Mouse (Mus musculus): ENCODE measurements around the gene 4930503B20Rik. TPM values are rescaled to one million over a fixed set of nuclear protein-coding genes. Genes with fewer than 3 reads are reported as not detected.

4930503B20Rik gene
- total RNA-seq, 2 experiments from 2014 or later: 0.14 TPM

DNA sequence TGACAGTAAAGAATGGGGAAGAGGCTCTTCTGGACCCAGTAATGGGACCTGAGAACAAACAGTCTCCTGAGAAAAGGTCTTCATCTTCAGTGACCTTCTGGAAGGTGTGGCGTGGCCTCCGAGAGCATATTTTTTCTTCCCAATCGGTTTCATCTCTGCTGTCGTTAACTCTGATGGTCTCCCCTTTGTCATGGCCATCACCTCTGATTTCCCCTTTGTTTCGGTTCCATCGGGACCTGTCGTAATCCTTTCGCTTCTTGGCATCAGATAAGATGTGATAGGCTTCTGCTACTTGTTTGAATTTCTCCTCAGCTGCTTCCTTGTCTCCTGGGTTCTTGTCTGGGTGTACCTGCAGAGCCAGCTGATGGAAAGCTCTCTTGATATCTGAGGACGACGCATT lies 401 bp downstream of the 4930503B20Rik start:
- no peak for DNase-seq

DNA sequence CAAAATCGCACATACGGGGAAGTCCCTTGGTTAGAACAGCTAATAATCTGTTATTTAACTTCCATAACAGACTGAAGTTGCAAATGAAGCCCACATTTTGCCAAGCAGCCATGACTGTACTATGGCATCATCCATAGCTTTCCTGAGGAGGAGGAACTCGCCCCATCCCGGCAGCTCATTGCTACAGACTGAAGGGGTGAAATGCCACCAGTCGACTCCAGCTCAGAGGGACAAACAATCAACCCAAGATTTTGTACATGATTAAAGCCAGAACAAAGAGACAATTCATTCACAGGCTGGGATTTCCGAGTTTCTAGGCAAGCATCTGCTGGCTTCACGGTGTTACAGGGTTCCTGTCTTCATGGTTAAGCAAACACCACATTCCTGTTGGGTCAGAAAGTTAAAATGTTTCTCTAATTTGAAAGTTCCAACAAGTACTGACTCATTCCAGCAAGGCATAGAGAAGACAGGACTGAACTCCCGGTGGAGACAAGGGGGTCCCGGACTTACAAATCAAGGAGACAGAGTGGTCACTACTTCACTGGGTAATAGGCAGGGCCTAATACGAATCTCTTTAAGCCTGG lies 1.7 kb downstream of the 4930503B20Rik start:
- DNase-seq: no peak

DNA sequence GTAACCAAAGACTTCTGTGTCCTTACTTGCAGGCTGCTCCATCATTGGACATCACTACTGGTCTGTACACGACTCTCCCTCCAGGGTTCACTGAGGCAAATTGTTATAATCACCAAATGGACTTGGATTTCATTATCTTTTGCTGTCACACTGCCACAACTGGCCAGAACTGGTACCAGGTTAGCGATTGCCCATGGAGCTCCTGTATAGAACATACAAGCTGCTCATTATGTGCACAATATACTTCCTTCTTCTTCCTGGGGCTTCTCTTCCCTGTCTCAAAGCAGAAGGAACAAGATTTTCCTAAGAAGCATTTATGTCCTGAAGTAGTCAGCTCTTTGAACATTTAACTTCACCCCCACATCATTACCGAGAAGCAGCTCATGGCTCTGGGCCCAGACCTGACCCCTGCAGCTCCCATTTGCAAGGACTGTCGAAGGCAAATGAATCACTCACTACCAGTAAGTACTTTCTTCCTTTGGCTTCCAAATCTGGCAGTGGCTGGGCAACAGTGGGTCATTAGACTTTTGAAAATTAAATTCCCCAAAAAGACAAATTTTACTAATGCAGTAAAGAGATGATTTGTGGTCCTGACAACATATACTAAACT lies 9.2 kb downstream of the 4930503B20Rik start:
- DNase-seq: no peak

DNA sequence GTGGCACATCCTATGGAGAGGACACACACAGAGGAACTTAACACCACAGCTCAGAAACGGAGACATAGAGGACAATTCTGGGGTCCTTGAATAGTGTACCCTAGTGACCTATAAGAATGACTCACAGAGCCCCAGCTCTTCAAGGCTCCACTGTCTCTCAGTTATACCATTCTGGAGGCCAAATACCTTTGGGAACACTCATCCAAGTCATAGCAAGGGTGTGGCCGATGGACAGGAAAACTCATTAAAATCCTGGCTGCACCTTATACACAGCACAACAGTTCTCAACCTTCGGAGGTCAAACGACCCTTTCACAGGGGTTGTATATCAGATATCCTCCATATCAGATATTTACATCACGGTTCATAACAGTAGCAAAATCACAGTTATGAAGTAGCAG lies 18.6 kb downstream of the 4930503B20Rik start:
- no peak for DNase-seq

DNA sequence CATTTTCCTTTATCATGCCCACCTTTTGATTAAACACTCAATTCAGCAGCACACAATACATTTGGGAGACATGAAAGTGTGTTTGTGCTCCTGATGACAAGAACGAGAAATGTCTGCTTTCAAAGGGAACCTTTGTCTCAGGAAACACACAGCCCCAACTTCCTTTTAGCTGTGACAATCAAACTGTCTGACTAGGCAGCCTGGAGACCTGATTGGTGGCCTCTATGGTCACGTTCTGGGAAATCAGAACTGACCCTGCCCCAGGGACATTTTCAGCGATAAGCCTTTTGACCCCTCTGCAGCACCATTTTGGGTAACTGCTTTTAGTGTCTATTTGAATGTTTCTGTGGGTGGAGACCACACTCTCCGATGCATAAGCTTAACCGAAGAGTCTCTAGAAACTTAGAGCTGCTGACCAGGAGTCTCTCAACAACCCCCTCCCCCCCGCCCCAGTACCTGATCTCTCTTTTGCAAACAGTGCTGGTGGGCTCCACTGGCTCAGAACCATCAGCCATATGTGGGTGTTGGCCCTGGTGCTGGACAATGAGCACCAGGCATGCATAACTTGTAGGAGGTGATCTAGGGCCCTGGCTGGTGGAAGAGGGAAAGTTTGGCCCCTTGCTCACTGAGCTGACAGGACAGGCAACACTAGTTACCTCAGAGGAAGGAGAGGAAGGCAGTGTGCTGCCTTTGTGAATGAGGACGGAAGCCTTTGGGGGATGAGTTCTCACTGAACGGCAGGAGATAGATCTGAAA lies 22.7 kb downstream of the 4930503B20Rik start:
- DNase-seq: no peak

DNA sequence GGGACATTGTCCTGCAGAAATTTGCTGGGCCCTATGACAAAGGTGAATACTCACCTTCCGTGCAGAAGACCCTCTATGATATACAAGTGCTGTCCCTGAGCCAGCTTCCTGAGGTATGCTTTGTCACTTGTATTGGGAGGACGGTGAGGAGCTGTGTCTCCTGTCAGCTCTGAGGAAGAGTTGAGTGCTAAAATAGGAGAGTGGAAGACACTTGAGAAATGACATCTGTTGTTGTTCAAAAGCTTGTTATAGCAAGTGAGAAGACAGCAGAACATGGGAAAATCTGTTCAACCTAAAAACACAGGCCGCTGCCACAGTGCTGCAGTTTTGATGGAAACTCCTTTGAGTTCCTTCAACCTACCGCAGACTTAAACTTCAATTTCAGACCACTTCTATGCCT lies 25.4 kb downstream of the 4930503B20Rik start:
- DNase-seq: no peak

DNA sequence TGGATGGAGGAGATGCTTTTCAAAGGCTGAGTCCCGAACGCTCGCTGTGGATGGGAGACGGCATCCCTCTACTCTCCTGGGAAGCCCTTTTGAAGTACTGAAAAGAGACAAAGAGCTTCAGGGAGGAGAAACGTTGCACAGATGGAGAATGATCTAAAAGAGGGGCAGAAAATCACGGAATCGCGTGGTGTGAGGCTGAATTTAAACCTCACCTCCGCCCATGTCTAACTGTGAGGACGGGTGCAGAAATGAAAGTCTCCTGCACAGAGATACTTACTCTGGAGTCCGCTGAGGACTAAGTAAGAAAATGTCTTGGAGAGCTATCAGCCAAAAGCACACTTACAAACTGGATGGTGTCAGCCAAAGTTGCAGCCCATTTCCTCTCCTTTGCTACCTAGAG lies 29.2 kb downstream of the 4930503B20Rik start:
- DNase-seq: no peak

DNA sequence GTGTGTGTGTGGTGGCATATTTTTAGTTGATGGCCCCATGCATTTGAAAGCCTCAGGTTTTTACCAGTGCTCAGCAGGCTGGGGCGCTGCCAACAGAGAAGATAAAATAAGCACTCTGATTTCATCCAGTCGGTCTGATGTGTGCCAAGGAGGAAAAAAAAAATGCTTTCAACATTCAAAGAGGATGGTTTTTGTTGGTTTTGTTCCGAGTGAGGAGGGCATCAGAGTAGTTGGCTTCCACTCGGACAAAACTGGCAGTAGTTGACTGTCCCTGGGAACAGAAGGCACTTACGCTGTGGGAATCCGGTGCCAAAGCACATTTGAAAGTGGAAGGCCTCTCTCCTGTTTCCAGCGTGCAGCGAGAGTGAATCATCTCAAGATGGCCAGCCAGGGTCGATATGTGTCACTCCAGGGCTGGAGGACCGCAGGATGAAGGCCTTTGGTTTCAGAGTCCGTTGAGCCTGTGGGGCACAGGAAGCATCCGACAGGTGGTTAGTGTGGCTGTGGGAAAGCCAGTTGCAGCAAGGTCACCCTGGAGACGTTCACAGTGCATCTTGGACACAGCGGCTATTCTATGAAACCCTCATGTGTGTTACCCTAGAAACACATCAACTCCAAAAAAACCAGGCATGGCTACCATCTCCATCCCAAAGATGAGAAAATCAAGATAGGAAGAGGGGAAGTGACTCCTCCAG lies 30.4 kb downstream of the 4930503B20Rik start:
- peak; percentile 54 for DNase-seq

DNA sequence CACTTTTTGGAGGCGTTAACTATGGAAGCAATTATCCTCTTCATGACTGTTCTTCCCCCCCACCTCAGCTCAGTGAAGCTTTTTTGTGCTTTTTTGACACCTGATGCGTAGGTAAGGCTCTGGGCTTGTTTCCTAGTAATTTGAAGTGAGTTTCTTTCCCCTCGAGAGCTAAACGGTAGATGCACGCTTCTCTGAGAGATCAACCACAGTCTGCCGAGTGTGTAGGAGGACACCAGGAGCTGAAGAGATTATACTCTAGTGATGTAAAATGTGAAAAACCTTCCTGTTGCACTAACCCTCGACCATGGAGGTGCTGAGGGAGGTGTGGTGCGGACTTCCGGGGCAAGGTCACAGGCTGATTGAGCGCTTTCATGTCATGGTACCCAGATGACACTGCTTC lies 31.0 kb downstream of the 4930503B20Rik start:
- DNase-seq: no peak

DNA sequence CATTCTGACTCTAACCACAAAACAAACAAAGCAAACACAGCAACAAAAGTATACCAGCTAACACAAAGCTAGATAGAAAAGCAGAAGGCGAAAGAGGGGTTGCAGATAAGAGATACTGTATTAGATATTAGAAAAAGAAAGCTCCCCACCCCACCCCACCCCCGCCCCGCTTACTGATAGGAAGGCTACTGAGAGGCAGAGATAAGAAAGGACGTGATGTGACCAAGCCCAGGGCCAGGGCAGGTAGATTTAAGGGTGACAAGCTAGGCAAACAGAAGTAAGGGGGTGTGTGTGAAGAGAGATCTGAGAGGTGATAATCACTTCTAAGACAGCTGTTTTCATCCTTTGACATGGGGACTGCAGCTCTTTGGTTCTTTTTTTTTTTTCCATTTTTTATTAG lies 32.8 kb downstream of the 4930503B20Rik start:
- DNase-seq: no peak

DNA sequence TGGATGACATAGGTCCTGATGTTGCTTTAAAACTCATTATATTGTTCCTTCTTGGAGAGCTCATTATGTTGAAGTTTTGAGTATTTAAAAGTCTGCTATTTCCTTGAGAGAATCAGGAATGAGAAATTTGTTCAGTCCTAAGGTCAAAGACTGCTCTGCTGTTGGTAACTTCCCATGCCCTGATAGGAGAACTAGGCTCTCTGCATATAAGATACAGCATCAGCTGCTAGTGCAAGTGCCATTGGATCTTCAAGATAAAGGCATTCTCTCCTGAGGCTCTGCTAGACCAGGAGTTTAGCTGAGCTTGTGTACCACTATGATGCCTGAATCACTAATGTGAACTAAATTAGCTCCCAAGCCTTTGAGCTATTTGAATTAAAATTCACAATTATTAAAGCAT lies 33.2 kb downstream of the 4930503B20Rik start:
- DNase-seq: no peak

DNA sequence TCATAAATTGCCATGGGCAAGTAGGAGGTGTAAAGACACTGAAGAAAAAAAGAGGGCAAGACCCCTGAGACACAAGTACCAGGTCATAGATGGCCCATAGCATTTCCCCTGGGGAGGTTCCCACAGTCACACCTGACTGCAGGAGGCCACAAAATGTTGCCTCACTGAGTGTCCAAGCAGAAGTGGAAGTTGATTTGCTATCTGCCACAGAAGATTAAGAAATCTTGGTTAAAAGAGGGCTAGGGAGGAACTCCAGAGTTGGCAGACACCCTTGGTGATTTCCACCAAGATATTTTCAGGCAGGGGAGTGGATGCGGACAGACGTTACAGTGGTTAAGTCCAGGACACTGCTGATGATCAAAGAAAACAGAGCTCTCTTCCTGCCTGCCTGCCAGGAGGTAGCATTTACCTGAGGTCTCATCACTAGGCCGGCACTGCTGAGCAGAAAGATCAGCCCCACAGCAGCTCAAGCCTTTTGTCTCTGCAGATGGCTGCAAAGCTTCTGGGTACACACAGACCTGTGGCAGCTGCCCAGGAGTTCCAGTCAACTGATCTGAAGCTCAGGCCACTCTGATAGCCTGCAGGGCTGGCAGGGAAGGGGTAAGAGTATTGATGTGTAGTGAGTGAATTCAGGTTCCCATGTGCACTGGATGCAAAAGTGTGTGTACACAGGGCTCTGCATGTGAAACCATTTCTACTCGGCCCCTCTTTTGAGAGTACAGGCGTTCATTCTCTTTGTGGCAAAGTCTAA lies 34.4 kb downstream of the 4930503B20Rik start:
- DNase-seq: no peak

DNA sequence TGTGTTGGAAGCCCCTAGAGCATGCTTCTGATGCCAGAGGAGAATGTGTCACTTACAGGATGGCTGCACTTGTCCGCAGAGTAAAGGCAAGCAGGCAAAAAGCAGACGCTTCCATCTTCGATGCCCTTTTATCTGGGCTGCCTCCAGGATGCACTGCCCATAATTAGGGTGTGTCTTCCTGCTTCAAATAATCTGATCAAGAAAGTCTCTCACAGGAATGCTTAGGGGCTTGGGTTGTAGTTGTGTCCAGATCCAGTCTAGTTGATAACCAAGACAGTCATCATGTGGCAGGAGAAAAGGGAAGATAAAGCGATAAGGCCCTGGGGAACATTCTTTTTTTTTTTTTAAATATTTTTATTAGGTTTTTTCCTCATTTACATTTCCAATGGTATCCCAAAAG lies 35.6 kb downstream of the 4930503B20Rik start, which contains the start of gene Dnase2b:
Dnase2b (minus strand) TSS at position 101 of the 400 bp plus-strand sequence.
- DNase-seq: no peak

DNA sequence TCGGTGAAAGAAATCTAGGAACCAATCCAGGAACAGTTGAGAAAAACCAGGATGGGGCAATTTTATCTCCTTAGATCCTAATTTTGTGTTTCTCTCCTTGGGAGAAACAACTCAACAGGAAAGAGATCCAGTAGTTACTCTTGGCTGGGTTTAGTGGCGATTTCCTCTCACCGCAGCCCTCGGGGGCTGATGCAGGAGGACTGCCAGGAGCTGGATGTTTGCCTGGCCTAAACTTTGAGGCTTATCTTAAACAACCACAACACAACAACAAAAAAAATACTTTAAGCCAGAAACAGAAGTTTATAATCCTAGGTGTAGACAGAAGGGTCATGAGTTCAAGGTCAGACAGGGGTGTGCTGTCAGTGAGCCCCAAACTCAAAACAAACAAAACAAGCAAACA lies 39.3 kb downstream of the 4930503B20Rik start:
- peak; percentile 31 for DNase-seq

DNA sequence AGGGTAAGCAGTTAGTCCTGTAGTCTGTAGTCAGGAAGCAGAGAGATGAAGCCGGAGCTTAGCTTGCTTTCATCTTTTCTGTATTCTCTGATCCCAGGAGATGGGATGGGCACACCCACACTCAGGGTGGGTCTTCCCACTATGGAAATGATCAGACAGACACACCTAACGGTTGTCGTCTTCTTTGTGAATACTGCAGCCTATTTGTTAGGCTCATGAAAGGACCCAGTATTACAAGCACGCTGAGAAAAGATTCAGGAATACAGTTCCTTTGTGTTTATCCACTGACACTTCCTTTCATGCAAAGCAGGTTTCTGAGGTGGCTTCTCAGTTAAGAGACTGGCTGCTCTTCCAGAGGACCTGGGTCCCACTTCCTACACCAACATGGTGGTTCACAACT lies 39.9 kb downstream of the 4930503B20Rik start:
- no peak for DNase-seq

DNA sequence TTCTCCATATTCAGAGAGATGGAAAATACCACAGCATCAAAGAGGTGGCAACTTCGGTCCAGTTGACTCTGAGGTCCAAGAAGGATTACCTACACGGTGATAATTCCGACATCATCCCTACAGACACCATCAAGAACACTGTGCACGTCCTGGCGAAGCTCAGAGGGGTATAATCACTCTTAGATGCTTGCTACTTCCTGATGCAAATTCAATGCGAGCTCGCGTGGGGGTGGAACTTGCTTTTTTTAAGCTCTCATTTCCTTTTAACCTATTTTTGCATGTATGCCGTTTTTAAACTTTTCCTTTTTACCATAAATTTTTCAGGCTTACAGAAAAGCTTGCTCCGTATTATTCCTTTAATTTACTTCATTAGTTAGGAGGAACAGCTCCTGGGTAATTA lies 40.8 kb downstream of the 4930503B20Rik start:
- no peak for DNase-seq

DNA sequence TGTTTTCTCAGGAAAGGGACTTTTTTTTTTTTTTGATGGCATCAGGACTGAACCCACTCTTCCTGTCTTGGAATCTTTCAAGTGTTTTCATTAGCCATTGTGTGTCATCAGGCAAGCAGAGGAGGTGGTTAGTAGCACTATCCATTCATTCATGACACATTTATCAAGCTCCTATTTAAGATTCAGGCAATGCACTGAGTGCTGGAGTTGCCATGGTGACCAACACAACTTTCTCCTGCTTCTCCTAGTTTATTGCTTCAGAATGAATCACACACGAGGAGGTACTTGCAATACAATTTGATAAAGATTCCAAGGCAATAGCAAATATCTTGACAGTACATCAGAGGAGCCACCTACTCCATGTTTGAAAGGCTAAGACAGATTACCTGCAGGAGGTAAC lies 43.7 kb downstream of the 4930503B20Rik start:
- no peak for DNase-seq

DNA sequence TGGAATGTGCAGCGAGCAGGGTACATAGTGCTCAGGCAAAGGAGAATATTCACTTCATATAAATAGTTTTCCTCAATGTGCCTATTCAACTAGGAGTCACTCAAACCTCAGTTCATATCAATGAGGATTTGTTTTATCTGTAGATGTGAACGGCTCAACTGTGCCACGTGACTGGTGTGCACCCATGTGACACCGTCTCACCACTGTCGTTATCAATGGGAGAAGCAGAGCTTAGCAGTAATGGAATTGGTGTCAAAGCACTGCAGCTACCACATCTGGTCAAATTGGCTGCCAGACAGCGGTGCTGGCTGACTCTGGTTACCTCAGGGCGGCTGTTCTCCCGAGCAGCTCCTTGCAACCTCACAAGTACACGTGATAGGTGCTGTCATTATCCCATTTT lies 46.5 kb downstream of the 4930503B20Rik start:
- no peak for DNase-seq

DNA sequence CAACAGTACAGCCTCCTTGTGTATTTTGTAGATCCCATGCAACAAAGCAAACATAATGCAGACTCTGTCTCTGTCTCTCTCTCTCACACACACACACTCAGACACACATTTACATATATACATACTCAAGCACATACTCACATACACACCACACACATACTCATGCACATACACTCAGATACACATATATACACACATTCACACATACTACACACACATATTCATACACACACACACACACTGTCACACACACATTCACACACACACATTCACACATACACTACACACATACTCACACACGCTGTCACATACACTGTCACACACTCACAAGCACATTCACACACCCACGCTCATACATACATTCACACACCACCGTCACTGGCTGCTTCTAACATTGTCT lies 48.6 kb downstream of the 4930503B20Rik start:
- no peak for DNase-seq

DNA sequence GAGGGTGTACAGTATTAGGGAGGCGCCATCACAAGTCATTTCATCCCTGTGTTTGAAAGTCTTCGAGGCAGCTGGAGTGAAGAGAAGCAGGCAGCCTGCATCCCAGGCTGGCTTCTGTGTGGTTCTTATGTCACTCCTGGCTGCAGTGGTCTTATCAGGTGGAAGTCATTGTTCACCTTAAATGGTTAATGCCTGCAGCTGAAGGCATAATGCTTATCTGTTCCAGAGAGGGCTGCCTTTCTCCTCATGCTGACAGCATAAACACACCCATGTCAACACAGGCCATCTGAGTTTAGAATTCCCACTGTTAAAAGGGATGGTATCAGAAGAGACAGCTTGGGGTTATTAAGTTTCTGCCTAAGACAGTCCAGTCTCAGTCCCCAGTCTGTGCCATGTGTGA lies 49.9 kb downstream of the 4930503B20Rik start:
- DNase-seq: no peak

DNA sequence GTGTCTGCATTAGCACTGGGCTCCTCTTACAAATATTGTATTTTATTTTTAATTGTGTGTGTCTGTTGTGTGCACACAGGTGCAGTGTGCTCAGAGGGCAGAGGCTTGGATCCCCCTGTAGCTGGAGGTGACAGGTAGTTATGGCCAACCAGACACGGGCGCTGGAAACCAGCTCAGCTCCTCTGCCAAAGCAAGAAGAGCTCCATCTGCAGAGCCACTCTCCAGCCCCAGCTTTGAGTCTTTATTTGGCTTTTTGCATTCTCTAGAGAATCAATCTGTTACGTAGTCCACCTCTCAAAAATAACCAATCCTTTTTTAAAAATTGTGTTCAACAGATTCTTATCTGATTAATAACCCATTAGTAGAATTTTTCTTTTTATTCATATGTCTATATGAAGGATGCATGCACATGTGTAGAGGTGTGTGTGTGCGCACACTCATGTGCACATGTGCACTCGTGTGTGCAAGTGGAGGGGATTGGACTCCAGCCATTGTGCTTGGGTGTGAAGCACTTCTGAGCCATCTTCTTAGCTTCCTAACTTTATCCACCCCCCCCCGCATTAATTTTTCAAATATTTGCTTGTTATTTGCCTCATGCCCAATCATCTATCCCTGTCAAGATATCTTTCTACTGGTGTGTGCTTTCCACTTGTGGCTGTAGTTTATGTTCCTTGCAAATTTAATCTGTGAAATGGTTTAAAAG lies 51.8 kb downstream of the 4930503B20Rik start:
- no peak for DNase-seq

DNA sequence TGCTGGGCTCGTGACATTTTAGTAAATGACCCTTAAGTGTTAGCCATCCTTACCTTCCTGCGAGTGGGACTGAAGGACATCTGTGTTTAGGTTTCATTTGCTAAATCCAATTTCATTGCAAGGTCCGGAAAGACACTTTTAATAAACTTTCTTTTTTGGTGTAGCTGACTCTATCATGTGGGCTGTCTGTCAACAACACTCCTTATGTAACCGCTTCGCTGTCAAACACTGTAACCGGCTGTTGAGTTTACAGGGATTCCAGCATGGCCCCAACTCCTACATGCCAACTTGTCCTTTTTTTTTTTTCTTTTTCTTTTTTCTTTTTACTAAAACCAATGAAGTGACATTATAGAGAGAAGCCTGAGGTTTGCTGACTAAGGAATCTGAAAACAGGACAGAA lies 52.7 kb downstream of the 4930503B20Rik start:
- DNase-seq: no peak
